Mouse (Mus musculus): Measurements from ENCODE around the gene Scpep1.

- TF ChIP-seq CTCF (IDR thresholded peaks at IDR 0.05; ENCODE audit: low read depth, low read length) (no peak), GATA1 (IDR thresholded peaks at IDR 0.05; ENCODE audit: borderline replicate concordance, low read length) (no peak), GATA2 (IDR thresholded peaks at IDR 0.05; ENCODE audit: borderline replicate concordance, low read depth, low read length) (no peak)
Observed at GRCm38 (mm10) chr11:88934089-88935000, 20.9 kb downstream of the Scpep1 start.

Data from G1E (cell line).